Mouse (Mus musculus) colon, adult 2 months (tissue): ENCODE results near the gene Lect2. TPM values are rescaled to one million over a fixed set of nuclear protein-coding genes. Genes with fewer than 3 reads are reported as not detected.

Experiments
- polyA plus RNA-seq: library from polyadenylated mRNA; depleted of rRNA; stranded (reverse); fragments of >200 nt; gene quantifications from 2 replicates; pipeline ENCODE4 v1.2.3, GENCODE M21; 2012; rRNA removed

The Lect2 gene
- polyA plus RNA-seq: not detected in 2 replicates

GRCm38 (mm10) chr13:56548401-56548800, at the start of gene Lect2:
Lect2 (minus strand) TSS chr13:56548502.

GRCm38 (mm10) chr13:56522081-56522820, 26.1 kb downstream of the Lect2 start, which contains the start of gene Fbxl21:
Fbxl21 (plus strand) TSS chr13:56522472.

Other genes starting within 250 kb of the Lect2 start
- gene Gm3045, start 121.9 kb downstream of the Lect2 start, polyA plus RNA-seq: not detected in 2 replicates
- gene Slc25a48, start 110.1 kb downstream of the Lect2 start, polyA plus RNA-seq: 0.72 and 0.87 TPM in 2 replicates
- gene Il9, start 66.3 kb downstream of the Lect2 start, polyA plus RNA-seq: not detected in 2 replicates
- 0.27 and 0.90 TPM in 2 replicates for gene Fbxl21, start 26.0 kb downstream of the Lect2 start, polyA plus RNA-seq
- gene Tgfbi, start 61.0 kb upstream of the Lect2 start, polyA plus RNA-seq: 110 and 147 TPM in 2 replicates
- 8.3 and 9.7 TPM in 2 replicates for gene Smad5, start 154.5 kb upstream of the Lect2 start, polyA plus RNA-seq
- gene Gm45623, start 205.3 kb upstream of the Lect2 start, polyA plus RNA-seq: 0.75 and 0.80 TPM in 2 replicates